Mouse (Mus musculus): ENCODE results near the gene Gm17093.
"Not testable (repeated sequence)": the region's sequence is repeated elsewhere in the genome, so short reads cannot be mapped to it uniquely, and the experiment has no call there.

The Gm17093 gene

DNA sequence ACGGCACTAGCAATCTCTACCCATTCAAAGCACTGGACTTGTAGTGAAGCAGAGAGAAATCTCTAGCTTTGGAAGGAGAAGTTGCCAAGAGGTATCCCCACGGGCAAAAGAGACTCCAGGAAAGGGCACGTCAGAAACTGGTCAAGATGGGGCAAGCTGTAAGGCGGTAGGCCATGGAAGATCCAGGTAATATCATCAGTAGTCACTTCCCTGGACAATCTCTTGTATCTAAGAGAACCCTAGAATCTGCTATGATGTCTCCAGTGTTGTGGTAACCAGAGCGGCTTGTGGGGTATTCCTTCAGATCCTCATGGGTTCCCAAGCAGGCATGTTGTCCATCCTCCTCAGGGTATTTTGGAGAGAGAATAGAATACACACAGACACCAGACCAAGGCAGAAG is at the start of gene Gm17093:
Gene Gm17093 (plus strand): TSS at position 301 of the 400 bp plus-strand sequence.
- in situ Hi-C loops (cut with MboI, MseI) = not testable (repeated sequence)

DNA sequence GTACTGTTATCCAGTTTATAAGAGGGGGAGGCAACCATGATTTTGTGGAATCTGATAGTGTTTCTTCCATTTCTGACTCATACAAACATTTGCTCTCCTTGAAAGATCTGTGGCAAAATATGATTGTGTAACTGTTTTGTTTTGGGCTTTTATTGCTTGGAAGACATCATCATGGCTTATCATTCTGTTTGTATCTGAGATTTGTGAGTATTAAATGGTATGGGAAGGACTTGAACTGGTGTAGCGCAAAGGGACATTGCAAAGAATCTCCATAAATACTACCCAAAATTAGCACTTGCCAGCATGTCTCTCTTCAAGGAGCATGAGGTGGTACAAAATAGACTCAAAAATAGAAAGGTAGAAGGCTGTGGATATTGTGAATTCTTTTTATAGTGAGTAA is 25.9 kb upstream of the Gm17093 start, which contains the start of gene BC061237:
Gene BC061237 (plus strand): TSS at position 301 of the 400 bp plus-strand sequence.
- in situ Hi-C loops (cut with MboI, MseI) = loop anchor here (5.0 kb wide), 2 partner anchors 80 to 85 kb away; no protein-coding TSS in a partner anchor

DNA sequence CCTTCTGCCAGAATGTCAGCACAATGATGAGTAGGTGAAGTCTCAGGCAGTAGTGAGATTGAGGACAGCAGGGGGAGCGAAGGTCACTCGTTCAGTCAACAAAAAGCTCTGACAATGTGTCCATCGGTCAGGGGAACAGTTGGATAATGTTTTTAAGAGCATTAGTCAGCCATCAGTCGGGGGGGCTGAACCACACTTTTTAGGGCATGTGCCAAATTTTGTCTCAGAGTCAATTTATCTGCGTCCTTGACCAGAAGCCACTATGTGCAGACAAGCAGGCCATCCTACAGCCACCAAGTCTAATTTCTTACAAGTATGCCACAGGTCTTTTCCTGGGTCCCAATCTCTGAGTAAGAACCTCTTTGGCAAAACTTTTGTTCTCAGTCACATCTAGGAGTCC is 29.9 kb downstream of the Gm17093 start:
- in situ Hi-C loops (cut with MboI, MseI) = not testable (repeated sequence)

Data from T-helper 17 cell (primary cell).